Mouse (Mus musculus) kidney, embryonic 15.5 days (tissue): ENCODE results near the gene Saal1. TPM values are rescaled to one million over a fixed set of nuclear protein-coding genes. Genes with fewer than 3 reads are reported as not detected.
"Not testable (repeated sequence)": the region's sequence is repeated elsewhere in the genome, so short reads cannot be mapped to it uniquely, and the experiment has no call there.

Experiments used
- ATAC-seq: fragments of 200-750 bp; cut with Nextera tagmentation; replicated peaks from 2 replicates; pipeline ENCODE4 v1.8.0; 2017; ENCODE audit warnings: moderate TSS enrichment; ENCODE audit not compliant: low FRiP score
- H3K27ac ChIP-seq: fragments of 300-500 bp; sonication (generic); 2 replicates; pipeline ENCODE4 v1.5.1; 2015; ENCODE audit warnings: mild to moderate bottlenecking, inconsistent platforms
- H3K27me3 ChIP-seq: fragments of 300-500 bp; sonication (generic); 2 replicates; pipeline ENCODE4 v1.6.1; 2015; ENCODE audit warnings: inconsistent platforms
- H3K36me3 ChIP-seq: fragments of 300-500 bp; sonication (generic); 2 replicates; pipeline ENCODE4 v1.6.1; 2015; ENCODE audit warnings: inconsistent platforms
- H3K4me1 ChIP-seq: fragments of 300-500 bp; sonication (generic); 2 replicates; pipeline ENCODE4 v1.6.1; 2015; ENCODE audit warnings: inconsistent platforms
- H3K4me2 ChIP-seq: fragments of 300-500 bp; sonication (generic); 2 replicates; pipeline ENCODE4 v1.6.1; 2015; ENCODE audit warnings: moderate library complexity, mild to moderate bottlenecking, inconsistent platforms
- H3K4me3 ChIP-seq: fragments of 300-500 bp; sonication (generic); replicated peaks from 2 replicates; pipeline ENCODE4 v1.5.1; 2015; ENCODE audit warnings: mild to moderate bottlenecking, inconsistent platforms
- H3K9ac ChIP-seq: fragments of 300-500 bp; sonication (generic); 2 replicates; pipeline ENCODE4 v1.6.1; 2015; ENCODE audit warnings: mild to moderate bottlenecking, inconsistent platforms
- H3K9me3 ChIP-seq: fragments of 300-500 bp; sonication (generic); replicated peaks from 2 replicates; pipeline ENCODE4 v1.6.1; 2016; ENCODE audit warnings: inconsistent platforms
- WGBS: fragments of 180-500 bp; shearing (Covaris S2); methylation state at CpG from one replicate; pipeline ENCODE4 v1.1.7; 2015; ENCODE audit warnings: mixed read lengths; 5-methylcytosine and 5-hydroxymethylcytosine counted together
- polyA plus RNA-seq: library from polyadenylated mRNA; unstranded; fragments of >200 nt; fragmentation: Nextera tagmentation; extraction: Ambion mirVana; gene quantifications from 2 replicates; pipeline ENCODE4 v1.2.1, GENCODE M21; 2015

Saal1 gene
- polyA plus RNA-seq, 1 experiment from 2014 or later, result 32.6 TPM

- Histone ChIP-seq H3K27me3 (no peaks in the 10 kb centered on the region), H3K27ac (no peak overlapping the region), H3K9me3 (no peaks in the 10 kb centered on the region), H3K4me1 (no peaks in the 10 kb centered on the region), H3K4me3 (no peak overlapping the region), H3K36me3 (no peaks in the 10 kb centered on the region), H3K9ac (no peak overlapping the region), H3K4me2 (no peak overlapping the region)
- ATAC-seq, result no peak
These were observed 29.7 kb downstream of the Saal1 start for GRCm38 (mm10) chr7:46680732-46681131.

- H3K4me3 ChIP-seq, H3K27ac ChIP-seq, H3K9ac ChIP-seq, H3K27me3 ChIP-seq, ATAC-seq, H3K4me2 ChIP-seq, H3K4me1 ChIP-seq, H3K9me3 ChIP-seq, H3K36me3 ChIP-seq: not testable (repeated sequence)
- WGBS, result 78% methylated on average over 7 of the region's 7 CpGs
These were observed 31.4 kb downstream of the Saal1 start for GRCm38 (mm10) chr7:46679044-46679443.

GRCm38 (mm10) chr7:46678417-46678816, 32.1 kb downstream of the Saal1 start:
- H3K4me1 ChIP-seq, result no peaks in the 10 kb centered on the region; the same call in 1 of the 2 replicates
- H3K9ac ChIP-seq, result no peak overlapping the region
- WGBS, result 96% methylated on average over 3 of the region's 3 CpGs
- no peak overlapping the region for H3K4me2 ChIP-seq
- no peaks in the 10 kb centered on the region for H3K9me3 ChIP-seq
- H3K27me3 ChIP-seq, result no peaks in the 10 kb centered on the region
- no peak overlapping the region for H3K27ac ChIP-seq
- no peak for ATAC-seq
- H3K4me3 ChIP-seq, result no peak overlapping the region
- no peaks in the 10 kb centered on the region for H3K36me3 ChIP-seq

GRCm38 (mm10) chr7:46676808-46677360, 33.6 kb downstream of the Saal1 start:
- Histone ChIP-seq H3K4me3 (no peak overlapping the region), H3K27me3 (no peaks in the 10 kb centered on the region), H3K4me1 (peaks cover 8% of the 10 kb centered on the region), H3K9me3 (no peaks in the 10 kb centered on the region), H3K27ac (no peak overlapping the region), H3K36me3 (no peaks in the 10 kb centered on the region), H3K4me2 (no peak overlapping the region), H3K9ac (no peak overlapping the region)
- WGBS, result 38% methylated on average over 5 of the region's 5 CpGs
- ATAC-seq, result peak; percentile 56; the same call in 1 of the 2 replicates

- no peak overlapping the region for H3K9ac ChIP-seq
- no peaks in the 10 kb centered on the region for H3K9me3 ChIP-seq
- H3K27me3 ChIP-seq, result no peaks in the 10 kb centered on the region
- H3K4me1 ChIP-seq, result peaks cover 11% of the 10 kb centered on the region
- ATAC-seq, result no peak
- WGBS, result 83% methylated on average over 8 of the region's 8 CpGs
- no peaks in the 10 kb centered on the region for H3K36me3 ChIP-seq
- no peak overlapping the region for H3K27ac ChIP-seq
- no peak overlapping the region for H3K4me2 ChIP-seq
- H3K4me3 ChIP-seq, result no peak overlapping the region
These were observed 34.6 kb downstream of the Saal1 start for GRCm38 (mm10) chr7:46675886-46676285.

- no peak for ATAC-seq
- no peak overlapping the region for H3K9ac ChIP-seq
- no peak overlapping the region for H3K4me3 ChIP-seq
- H3K4me2 ChIP-seq, result no peak overlapping the region
- no peaks in the 10 kb centered on the region for H3K9me3 ChIP-seq
- H3K27ac ChIP-seq, result no peak overlapping the region
- no peaks in the 10 kb centered on the region for H3K36me3 ChIP-seq
- H3K4me1 ChIP-seq, result peaks cover 11% of the 10 kb centered on the region
- WGBS, result 90% methylated on average over 7 of the region's 7 CpGs
- no peaks in the 10 kb centered on the region for H3K27me3 ChIP-seq
These were observed 35.4 kb downstream of the Saal1 start for GRCm38 (mm10) chr7:46675061-46675460.

GRCm38 (mm10) chr7:46672160-46672672, 38.3 kb downstream of the Saal1 start, which contains the start of gene Tph1:
TSS of gene Tph1 (minus strand) at chr7:46672537.
- 26% methylated on average over 10 of the region's 10 CpGs for WGBS
- Histone ChIP-seq H3K4me3 (no peak within 1 kb of the TSS), H3K9me3 (no peaks in the 10 kb centered on the region), H3K27ac (no peak within 1 kb of the TSS), H3K9ac (0 out of 2 replicates have a peak within 1 kb of the TSS, but pooled peaks have one; percentile 11), H3K36me3 (no peaks in the 10 kb centered on the region), H3K4me2 (no peak within 1 kb of the TSS), H3K27me3 (peaks cover 4% of the 10 kb centered on the region; the same call in 1 of the 2 replicates), H3K4me1 (peaks cover 15% of the 10 kb centered on the region)
- ATAC-seq, result 0 out of 2 replicates have a peak, but pooled peaks have one; percentile 31

GRCm38 (mm10) chr7:46667256-46667655, 43.2 kb downstream of the Saal1 start:
- no peaks in the 10 kb centered on the region for H3K9me3 ChIP-seq
- no peak overlapping the region for H3K27ac ChIP-seq
- H3K4me1 ChIP-seq, result peaks cover 13% of the 10 kb centered on the region
- 0 out of 2 replicates have a peak, but pooled peaks have one; percentile 54 for ATAC-seq
- H3K36me3 ChIP-seq, result no peaks in the 10 kb centered on the region
- H3K27me3 ChIP-seq, result peaks cover 26% of the 10 kb centered on the region
- 1% methylated on average over 21 of the region's 21 CpGs for WGBS
- peak overlapping the region; percentile 50 for H3K4me2 ChIP-seq
- peak overlapping the region; percentile 16; the same call in 1 of the 2 replicates for H3K4me3 ChIP-seq
- no peak overlapping the region for H3K9ac ChIP-seq

- no peaks in the 10 kb centered on the region for H3K36me3 ChIP-seq
- no peak overlapping the region for H3K4me3 ChIP-seq
- 23% methylated on average over 9 of the region's 9 CpGs for WGBS
- H3K4me1 ChIP-seq, result peaks cover 7% of the 10 kb centered on the region
- peaks cover 26% of the 10 kb centered on the region for H3K27me3 ChIP-seq
- no peak overlapping the region for H3K9ac ChIP-seq
- H3K9me3 ChIP-seq, result no peaks in the 10 kb centered on the region
- H3K4me2 ChIP-seq, result no peak overlapping the region
- ATAC-seq, result no peak
- no peak overlapping the region for H3K27ac ChIP-seq
These were observed 45.2 kb downstream of the Saal1 start for GRCm38 (mm10) chr7:46665236-46665635.

- Histone ChIP-seq H3K27ac (no peak overlapping the region), H3K4me3 (no peak overlapping the region), H3K36me3 (no peaks in the 10 kb centered on the region), H3K27me3 (peaks cover 16% of the 10 kb centered on the region), H3K9me3 (no peaks in the 10 kb centered on the region), H3K9ac (no peak overlapping the region), H3K4me2 (no peak overlapping the region), H3K4me1 (no peaks in the 10 kb centered on the region; the same call in 1 of the 2 replicates)
- ATAC-seq, result no peak
- 41% methylated on average over 18 of the region's 18 CpGs for WGBS
These were observed 48.8 kb downstream of the Saal1 start for GRCm38 (mm10) chr7:46661591-46662090.

- no peak overlapping the region for H3K27ac ChIP-seq
- H3K4me2 ChIP-seq, result no peak overlapping the region
- no peak overlapping the region for H3K9ac ChIP-seq
- no peaks in the 10 kb centered on the region for H3K9me3 ChIP-seq
- H3K36me3 ChIP-seq, result no peaks in the 10 kb centered on the region
- no peak overlapping the region for H3K4me3 ChIP-seq
- H3K4me1 ChIP-seq, result no peaks in the 10 kb centered on the region
- H3K27me3 ChIP-seq, result no peaks in the 10 kb centered on the region
- WGBS, result 41% methylated on average over 2 of the region's 2 CpGs
- ATAC-seq, result no peak
These were observed 58.2 kb downstream of the Saal1 start for GRCm38 (mm10) chr7:46652279-46652678.

- H3K4me1 ChIP-seq, H3K9me3 ChIP-seq, H3K27me3 ChIP-seq, H3K9ac ChIP-seq, H3K27ac ChIP-seq, ATAC-seq, H3K36me3 ChIP-seq, H3K4me2 ChIP-seq, H3K4me3 ChIP-seq: not testable (repeated sequence)
- 51% methylated on average over 5 of the region's 5 CpGs for WGBS
These were observed 60.2 kb downstream of the Saal1 start for GRCm38 (mm10) chr7:46650231-46650630.
